Mouse (Mus musculus): ENCODE data around the gene Slc38a4. TPM values are rescaled to one million over a fixed set of nuclear protein-coding genes. Genes with fewer than 3 reads are reported as not detected.

The Slc38a4 gene
- total and polyA plus RNA-seq, 3 experiments, result 0.13 to 0.51 (median 0.17) TPM

DNA sequence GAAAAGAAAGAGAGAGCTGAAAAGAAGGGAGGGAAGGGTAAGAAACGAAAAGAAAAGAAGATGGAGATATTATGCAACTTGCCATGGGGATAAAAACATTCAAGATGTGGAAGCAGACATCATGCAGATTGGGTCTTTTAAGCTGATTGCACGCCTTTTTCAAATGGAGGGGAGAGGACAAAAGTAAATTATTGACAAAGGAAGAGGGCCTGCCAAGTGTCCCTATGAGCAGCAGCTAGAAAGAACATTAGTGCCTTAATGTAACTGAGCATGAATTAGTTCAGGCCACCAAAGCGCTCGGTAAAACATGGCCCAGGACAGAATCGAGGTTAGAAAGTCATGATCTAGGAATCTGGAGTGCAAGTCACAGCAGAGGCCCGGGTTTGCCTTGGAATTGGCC is 35.5 kb downstream of the Slc38a4 start:
- H3K4me3 ChIP-seq (replicated peaks in 1 of 3; ENCODE audit: low read depth in 2 of 3, low read length in 2 of 3, poor library complexity in 1 of 3), result no peak overlapping the region
- dilution Hi-C loops (cut with MboI; ENCODE audit: extremely low pct_ligation_motif_present, extremely low pct_unique_long_range_greater_than_20kb, low sequenced_read_pairs) (no loop called here), in situ Hi-C loops (cut with MboI; ENCODE audit: low pct_ligation_motif_present, low pct_unique_long_range_greater_than_20kb, low sequenced_read_pairs) (no loop called here)
- H3K9ac ChIP-seq (ENCODE audit: insufficient read depth, low read depth), result no peak overlapping the region
- H3K27ac ChIP-seq (ENCODE audit: insufficient read depth, low read depth), result no peak overlapping the region
- no peaks in the 10 kb centered on the region for H3K4me1 ChIP-seq (ENCODE audit: control insufficient read depth in 1 of 2, insufficient read depth in 2 of 2)
- H3K27me3 ChIP-seq (replicated peaks), result no peaks in the 10 kb centered on the region
- no peaks in the 10 kb centered on the region for H3K79me2 ChIP-seq (replicated peaks; ENCODE audit: control insufficient read depth, extremely low read depth, insufficient read depth, poor library complexity, severe bottlenecking)
- no peak for TF ChIP-seq POLR2A (IDR thresholded peaks at IDR 0.05; ENCODE audit: low read depth, low read length)
- H3K36me3 ChIP-seq (replicated peaks in 1 of 2; ENCODE audit: control insufficient read depth in 1 of 2, insufficient read depth in 1 of 2, low read length in 1 of 2), result no peaks in the 10 kb centered on the region
- no peaks in the 10 kb centered on the region for H3K9me3 ChIP-seq (replicated peaks; ENCODE audit: low read length)
- no peak overlapping the region for H3K4me2 ChIP-seq (ENCODE audit: insufficient read depth, low read depth, poor library complexity, severe bottlenecking)
- no peak for DNase-seq (ENCODE audit: extremely low read depth)

DNA sequence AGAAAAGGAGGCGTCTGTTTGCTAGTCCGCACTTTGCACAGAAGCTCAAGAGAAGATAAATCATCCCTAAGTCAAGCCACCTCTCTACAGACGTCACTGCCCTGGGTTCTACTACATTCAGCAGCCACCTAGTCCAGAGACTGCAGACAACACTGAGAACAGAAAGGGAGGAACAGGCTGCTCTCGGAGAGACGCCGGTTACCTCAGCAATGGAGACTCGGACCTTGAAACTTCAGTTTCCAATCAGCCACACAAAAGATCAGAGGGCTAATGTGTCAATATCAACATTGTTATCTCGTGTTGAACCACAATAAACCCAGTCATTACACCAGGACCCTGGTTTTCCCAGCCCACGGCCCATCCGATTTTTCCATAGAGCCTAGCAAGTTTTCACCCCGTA is 36.4 kb downstream of the Slc38a4 start:
- no peak overlapping the region for H3K4me2 ChIP-seq (ENCODE audit: insufficient read depth, low read depth, poor library complexity, severe bottlenecking)
- no peak overlapping the region for H3K4me3 ChIP-seq (replicated peaks in 1 of 3; ENCODE audit: low read depth in 2 of 3, low read length in 2 of 3, poor library complexity in 1 of 3)
- in situ Hi-C loops (cut with MboI; ENCODE audit: low pct_ligation_motif_present, low pct_unique_long_range_greater_than_20kb, low sequenced_read_pairs), result no loop called here
- dilution Hi-C loops (cut with MboI; ENCODE audit: extremely low pct_ligation_motif_present, extremely low pct_unique_long_range_greater_than_20kb, low sequenced_read_pairs), result no loop called here
- H3K9me3 ChIP-seq (replicated peaks; ENCODE audit: low read length), result no peaks in the 10 kb centered on the region
- TF ChIP-seq PAX5 (IDR thresholded peaks at IDR 0.05; ENCODE audit: low read length), result no peak
- no peak for TF ChIP-seq UBTF (IDR thresholded peaks at IDR 0.05; ENCODE audit: low read depth, low read length)
- no peak for TF ChIP-seq USF1 (IDR thresholded peaks at IDR 0.05; ENCODE audit: low read depth, low read length)
- no peak for TF ChIP-seq MAFK (IDR thresholded peaks at IDR 0.05; ENCODE audit: insufficient replicate concordance, low read length)
- no peak for TF ChIP-seq ETS1 (conservative IDR thresholded peaks at IDR 0.05; ENCODE audit: low read depth, low read length)
- TF ChIP-seq ZKSCAN1 (IDR thresholded peaks at IDR 0.05; ENCODE audit: borderline replicate concordance, low read depth, low read length), result no peak
- no peak for TF ChIP-seq E2F4 (IDR thresholded peaks at IDR 0.05; ENCODE audit: insufficient replicate concordance, low read depth, low read length)
- no peak for TF ChIP-seq BHLHE40 (IDR thresholded peaks at IDR 0.05; ENCODE audit: low read depth, low read length)
- no peak for TF ChIP-seq CTCF (conservative IDR thresholded peaks at IDR 0.05 in 1 of 2, IDR thresholded peaks at IDR 0.05 in 1 of 2; ENCODE audit: low read depth in 2 of 2, low read length in 2 of 2)
- TF ChIP-seq JUND (conservative IDR thresholded peaks at IDR 0.05; ENCODE audit: low read depth, low read length), result no peak
- no peak for TF ChIP-seq ZC3H11A (IDR thresholded peaks at IDR 0.05; ENCODE audit: low read depth, low read length)
- no peak for TF ChIP-seq SMC3 (IDR thresholded peaks at IDR 0.05; ENCODE audit: low read depth, low read length)
- TF ChIP-seq CHD2 (IDR thresholded peaks at IDR 0.05; ENCODE audit: low read length), result no peak
- TF ChIP-seq KAT2A (IDR thresholded peaks at IDR 0.05; ENCODE audit: insufficient replicate concordance, low read length), result no peak
- TF ChIP-seq HCFC1 (IDR thresholded peaks at IDR 0.05; ENCODE audit: low read depth, low read length), result no peak
- no peak for TF ChIP-seq MAX (IDR thresholded peaks at IDR 0.05; ENCODE audit: low read length)
- TF ChIP-seq SIN3A (IDR thresholded peaks at IDR 0.05; ENCODE audit: low read length), result no peak
- no peak for DNase-seq (ENCODE audit: extremely low read depth)
- H3K79me2 ChIP-seq (replicated peaks; ENCODE audit: control insufficient read depth, extremely low read depth, insufficient read depth, poor library complexity, severe bottlenecking), result no peaks in the 10 kb centered on the region
- H3K4me1 ChIP-seq (ENCODE audit: control insufficient read depth in 1 of 2, insufficient read depth in 2 of 2), result no peaks in the 10 kb centered on the region
- H3K9ac ChIP-seq (ENCODE audit: insufficient read depth, low read depth), result no peak overlapping the region
- H3K27me3 ChIP-seq (replicated peaks), result no peaks in the 10 kb centered on the region
- no peak overlapping the region for H3K27ac ChIP-seq (ENCODE audit: insufficient read depth, low read depth)
- H3K36me3 ChIP-seq (replicated peaks in 1 of 2; ENCODE audit: control insufficient read depth in 1 of 2, insufficient read depth in 1 of 2, low read length in 1 of 2), result no peaks in the 10 kb centered on the region
